Mouse (Mus musculus) stomach, postnatal 0 days (tissue): Measurements from ENCODE around the gene Ltbr. TPM values are rescaled to one million over a fixed set of nuclear protein-coding genes. Genes with fewer than 3 reads are reported as not detected.
A peak's percentile ranks its signal among the peaks of the same experiment; 100 is the strongest.

Experiments
- ATAC-seq: fragments of 200-750 bp; cut with Nextera tagmentation; 2 replicates; pipeline ENCODE4 v1.8.0; 2017; ENCODE audit not compliant: low FRiP score, low TSS enrichment
- DNase-seq: peaks from one replicate; pipeline ENCODE4 v3.0.0-alpha.2; 2016; ENCODE audit warnings: low spot score
- H3K27ac ChIP-seq: fragments of 300-500 bp; sonication (generic); replicated peaks from 2 replicates; pipeline ENCODE4 v1.5.1; 2014; ENCODE audit warnings: mild to moderate bottlenecking, control low read depth
- H3K27me3 ChIP-seq: fragments of 300-500 bp; sonication (generic); 2 replicates; pipeline ENCODE4 v1.6.1; 2014; ENCODE audit warnings: low read length; ENCODE audit not compliant: control insufficient read depth, insufficient read depth
- H3K36me3 ChIP-seq: fragments of 300-500 bp; sonication (generic); 2 replicates; pipeline ENCODE4 v1.6.1; 2014; ENCODE audit warnings: low read length, mixed read lengths; ENCODE audit not compliant: control insufficient read depth, insufficient read depth
- H3K4me1 ChIP-seq: fragments of 300-500 bp; sonication (generic); replicated peaks from 2 replicates; pipeline ENCODE4 v1.6.1; 2014; ENCODE audit warnings: antibody characterized with exemption; ENCODE audit not compliant: control insufficient read depth, insufficient read depth
- H3K4me2 ChIP-seq: fragments of 300-500 bp; sonication (generic); replicated peaks from 2 replicates; pipeline ENCODE4 v1.6.1; 2014; ENCODE audit warnings: low read depth, mild to moderate bottlenecking, control low read depth, moderate library complexity
- H3K4me3 ChIP-seq: fragments of 300-500 bp; sonication (generic); 2 replicates; pipeline ENCODE4 v1.5.1; 2014; ENCODE audit warnings: low read depth, low read length, control low read depth
- H3K9ac ChIP-seq: fragments of 300-500 bp; sonication (generic); 2 replicates; pipeline ENCODE4 v1.6.1; 2014; ENCODE audit warnings: mild to moderate bottlenecking, low read length, control low read depth, mixed read lengths
- H3K9me3 ChIP-seq: fragments of 300-500 bp; sonication (generic); 2 replicates; pipeline ENCODE4 v1.6.1; 2016; ENCODE audit warnings: low read length; ENCODE audit not compliant: control insufficient read depth
- CTCF ChIP-seq: IDR thresholded peaks from 2 replicates; pipeline ENCODE4 v1.5.1; 2016; ENCODE audit warnings: antibody characterized with exemption, low read depth, mild to moderate bottlenecking, moderate library complexity
- EP300 ChIP-seq: optimal IDR thresholded peaks from 2 replicates; pipeline ENCODE3; 2016; ENCODE audit warnings: antibody characterized with exemption
- WGBS: fragments of 180-500 bp; shearing (Covaris S2); extraction: QIAGEN DNeasy Blood & Tissue Kit; methylation state at CpG from one replicate; pipeline ENCODE4 v1.1.7; 2014; 5-methylcytosine and 5-hydroxymethylcytosine counted together
- polyA plus RNA-seq: library from polyadenylated mRNA; unstranded; fragments of >200 nt; fragmentation: Nextera tagmentation; extraction: Ambion mirVana; gene quantifications from 2 replicates; pipeline ENCODE4 v1.2.1, GENCODE M21; 2015

The Ltbr gene
- polyA plus RNA-seq, 1 experiment from 2014 or later: 71.5 TPM

DNA sequence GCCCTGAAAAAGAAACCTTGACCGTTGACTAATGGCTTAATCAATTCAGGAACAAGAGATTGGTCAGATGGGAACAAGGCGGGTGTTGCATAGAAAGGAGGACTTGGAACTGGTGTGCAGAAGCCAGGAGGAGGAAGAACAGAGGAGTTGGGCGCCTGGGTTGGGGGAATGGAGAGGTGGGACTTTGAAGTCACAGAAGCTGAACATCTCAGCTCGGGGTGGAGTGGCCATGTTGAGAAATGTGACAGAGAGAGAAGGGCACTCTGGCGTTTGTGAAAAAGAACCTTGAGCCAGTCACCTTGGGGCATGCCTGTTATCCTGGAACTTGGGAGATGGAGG is 38.3 kb upstream of the Ltbr start:
- 50% methylated on average over 5 of the region's 5 CpGs for WGBS
- H3K9ac ChIP-seq: peak overlapping the region; percentile 94
- ATAC-seq (no peak), DNase-seq (no peak)
- no peaks in the 10 kb centered on the region for H3K9me3 ChIP-seq
- H3K4me3 ChIP-seq: no peak overlapping the region
- peaks cover 32% of the 10 kb centered on the region for H3K4me1 ChIP-seq
- H3K36me3 ChIP-seq: peaks cover 4% of the 10 kb centered on the region; the same call in 1 of the 2 replicates
- H3K4me2 ChIP-seq: peak overlapping the region; percentile 93
- no peak for TF ChIP-seq EP300
- TF ChIP-seq CTCF: no peak
- H3K27ac ChIP-seq: peak overlapping the region; percentile 30
- no peaks in the 10 kb centered on the region for H3K27me3 ChIP-seq

- peak overlapping the region; percentile 94 for H3K9ac ChIP-seq
- DNase-seq (no peak), ATAC-seq (peak; percentile 16; the same call in 1 of the 2 replicates)
- peaks cover 32% of the 10 kb centered on the region for H3K4me1 ChIP-seq
- no peak for TF ChIP-seq EP300
- no peak for TF ChIP-seq CTCF
- H3K4me3 ChIP-seq: peak overlapping the region; percentile 83; the same call in 1 of the 2 replicates
- H3K36me3 ChIP-seq: 0 out of 2 replicates have a peak, but pooled peaks cover 4% of the 10 kb centered on the region
- no peaks in the 10 kb centered on the region for H3K27me3 ChIP-seq
- no peaks in the 10 kb centered on the region for H3K9me3 ChIP-seq
- peak overlapping the region; percentile 93 for H3K4me2 ChIP-seq
- peak overlapping the region; percentile 30; the same call in 1 of the 2 replicates for H3K27ac ChIP-seq
- WGBS: 40% methylated on average over 8 of the region's 8 CpGs
Measured at GRCm38 (mm10) chr6:125351368-125352045, 37.8 kb upstream of the Ltbr start.

- WGBS: 55% methylated on average over 2 of the region's 2 CpGs
- TF ChIP-seq CTCF (no peak), EP300 (no peak)
- Histone ChIP-seq H3K9ac (peak overlapping the region; percentile 94), H3K36me3 (0 out of 2 replicates have a peak, but pooled peaks cover 4% of the 10 kb centered on the region), H3K27me3 (no peaks in the 10 kb centered on the region), H3K9me3 (no peaks in the 10 kb centered on the region), H3K4me2 (peak overlapping the region; percentile 93), H3K4me3 (peak overlapping the region; percentile 83), H3K27ac (peak overlapping the region; percentile 96), H3K4me1 (peaks cover 32% of the 10 kb centered on the region)
- DNase-seq (no peak), ATAC-seq (no peak)
Measured at GRCm38 (mm10) chr6:125350995-125351324, 37.3 kb upstream of the Ltbr start.

GRCm38 (mm10) chr6:125350231-125350994 is 36.7 kb upstream of the Ltbr start:
- DNase-seq (peak; percentile 44), ATAC-seq (peak; percentile 6; the same call in 1 of the 2 replicates)
- H3K27ac ChIP-seq: peak overlapping the region; percentile 96
- no peaks in the 10 kb centered on the region for H3K9me3 ChIP-seq
- peak overlapping the region; percentile 93 for H3K4me2 ChIP-seq
- peak overlapping the region; percentile 94 for H3K9ac ChIP-seq
- 0 out of 2 replicates have a peak, but pooled peaks cover 4% of the 10 kb centered on the region for H3K36me3 ChIP-seq
- WGBS: 2% methylated on average over 20 of the region's 20 CpGs
- peaks cover 28% of the 10 kb centered on the region for H3K4me1 ChIP-seq
- no peak for TF ChIP-seq EP300
- TF ChIP-seq CTCF: no peak
- no peaks in the 10 kb centered on the region for H3K27me3 ChIP-seq
- H3K4me3 ChIP-seq: peak overlapping the region; percentile 83

GRCm38 (mm10) chr6:125349575-125350230 is 36.0 kb upstream of the Ltbr start:
- TF ChIP-seq CTCF (no peak), EP300 (peak; percentile 33)
- DNase-seq: peak; percentile 80
- Histone ChIP-seq H3K27me3 (no peaks in the 10 kb centered on the region), H3K4me1 (peaks cover 23% of the 10 kb centered on the region), H3K4me3 (peak overlapping the region; percentile 83), H3K36me3 (0 out of 2 replicates have a peak, but pooled peaks cover 4% of the 10 kb centered on the region), H3K4me2 (peak overlapping the region; percentile 93), H3K9me3 (no peaks in the 10 kb centered on the region), H3K9ac (peak overlapping the region; percentile 94), H3K27ac (peak overlapping the region; percentile 96)
- ATAC-seq: peak; percentile 84
- WGBS: 0% methylated on average over 27 of the region's 27 CpGs
